Mouse (Mus musculus): Measurements from ENCODE around the gene Stard13. TPM values are rescaled to one million over a fixed set of nuclear protein-coding genes. Genes with fewer than 3 reads are reported as not detected.

Stard13 gene
- total RNA-seq, 2 experiments from 2014 or later, result 18.4 to 22.4 TPM

GRCm38 (mm10) chr5:151047488-151047887 lies 186.1 kb downstream of the Stard13 start:
- peak; percentile 55 for DNase-seq (ENCODE audit: low spot score)
- intact Hi-C loops (cut with DNase I), result loop anchor here (5.0 to 10.0 kb wide), 3 partner anchors 40 to 317 kb away; no protein-coding TSS in a partner anchor

GRCm38 (mm10) chr5:151046917-151047316 lies 186.7 kb downstream of the Stard13 start:
- DNase-seq (ENCODE audit: low spot score), result peak; percentile 42
- intact Hi-C loops (cut with DNase I), result loop anchor here (5.0 to 10.0 kb wide), 3 partner anchors 40 to 318 kb away; no protein-coding TSS in a partner anchor

- DNase-seq (ENCODE audit: low spot score), result no peak
- intact Hi-C loops (cut with DNase I), result loop anchor here (5.0 to 10.0 kb wide), 3 partner anchors 41 to 319 kb away; no protein-coding TSS in a partner anchor
Observed at GRCm38 (mm10) chr5:151046131-151046530, 187.5 kb downstream of the Stard13 start.

GRCm38 (mm10) chr5:151042911-151043310 lies 190.7 kb downstream of the Stard13 start:
- DNase-seq (ENCODE audit: low spot score), result no peak
- intact Hi-C loops (cut with DNase I), result loop anchor here (10.0 kb wide), 1 partner anchor 322 kb away; no protein-coding TSS in a partner anchor

GRCm38 (mm10) chr5:151037871-151038270 lies 195.8 kb downstream of the Stard13 start:
- DNase-seq (ENCODE audit: low spot score), result no peak
- intact Hi-C loops (cut with DNase I), result no loop called here

- intact Hi-C loops (cut with DNase I), result no loop called here
Observed at GRCm38 (mm10) chr5:151034715-151035512, 198.7 kb downstream of the Stard13 start.

GRCm38 (mm10) chr5:151028906-151029305 lies 204.7 kb downstream of the Stard13 start:
- DNase-seq (ENCODE audit: low spot score), result no peak
- intact Hi-C loops (cut with DNase I), result no loop called here

More at GRCm38 (mm10) chr5:151034715-151035512, 198.7 kb downstream of the Stard13 start:
- DNase-seq (ENCODE audit: low spot score), result no peak

GRCm38 (mm10) chr5:151027171-151027570 lies 206.5 kb downstream of the Stard13 start:
- intact Hi-C loops (cut with DNase I), result no loop called here
- no peak for DNase-seq (ENCODE audit: low spot score)

- intact Hi-C loops (cut with DNase I), result no loop called here
- no peak for DNase-seq (ENCODE audit: low spot score)
Observed at GRCm38 (mm10) chr5:151026069-151026468, 207.6 kb downstream of the Stard13 start.

- intact Hi-C loops (cut with DNase I), result no loop called here
Observed at GRCm38 (mm10) chr5:151024483-151024882, 209.2 kb downstream of the Stard13 start.

GRCm38 (mm10) chr5:151023461-151023860 lies 210.2 kb downstream of the Stard13 start:
- peak; percentile 9 for DNase-seq (ENCODE audit: low spot score)
- intact Hi-C loops (cut with DNase I), result no loop called here

More at GRCm38 (mm10) chr5:151024483-151024882, 209.2 kb downstream of the Stard13 start:
- DNase-seq (ENCODE audit: low spot score), result no peak

GRCm38 (mm10) chr5:151022939-151023338 lies 210.7 kb downstream of the Stard13 start:
- no peak for DNase-seq (ENCODE audit: low spot score)
- intact Hi-C loops (cut with DNase I), result no loop called here

GRCm38 (mm10) chr5:151022026-151022425 lies 211.6 kb downstream of the Stard13 start:
- DNase-seq (ENCODE audit: low spot score), result no peak
- intact Hi-C loops (cut with DNase I), result no loop called here

- DNase-seq (ENCODE audit: low spot score), result no peak
- intact Hi-C loops (cut with DNase I), result no loop called here
Observed at GRCm38 (mm10) chr5:151020831-151021230, 212.8 kb downstream of the Stard13 start.

GRCm38 (mm10) chr5:151020031-151020820 lies 213.4 kb downstream of the Stard13 start:
- DNase-seq (ENCODE audit: low spot score), result no peak
- intact Hi-C loops (cut with DNase I), result no loop called here

- intact Hi-C loops (cut with DNase I), result no loop called here
- no peak for DNase-seq (ENCODE audit: low spot score)
Observed at GRCm38 (mm10) chr5:151018959-151019358, 214.7 kb downstream of the Stard13 start.

GRCm38 (mm10) chr5:151018450-151018849 lies 215.2 kb downstream of the Stard13 start:
- DNase-seq (ENCODE audit: low spot score), result no peak
- intact Hi-C loops (cut with DNase I), result no loop called here

GRCm38 (mm10) chr5:151004216-151004755 lies 229.3 kb downstream of the Stard13 start:
- no peak for DNase-seq (ENCODE audit: low spot score)
- intact Hi-C loops (cut with DNase I), result no loop called here

- no peak for DNase-seq (ENCODE audit: low spot score)
- intact Hi-C loops (cut with DNase I), result no loop called here
Observed at GRCm38 (mm10) chr5:151002051-151002450, 231.6 kb downstream of the Stard13 start.

GRCm38 (mm10) chr5:151001111-151001510 lies 232.5 kb downstream of the Stard13 start:
- intact Hi-C loops (cut with DNase I), result no loop called here

More at GRCm38 (mm10) chr5:151001111-151001510, 232.5 kb downstream of the Stard13 start:
- no peak for DNase-seq (ENCODE audit: low spot score)

All from heart, postnatal 25 days (tissue).